Mouse (Mus musculus) frontal cortex, postnatal 36 days (tissue): Measurements from ENCODE around the gene Cotl1.
A peak's percentile ranks its signal among the peaks of the same experiment; 100 is the strongest.

Experiments
- DNase-seq, 2 experiments: peaks; one replicate each; pipeline ENCODE4 v3.0.0; 2022; ENCODE audit warnings: low spot score in 2 of 2

Gene Cotl1

DNA sequence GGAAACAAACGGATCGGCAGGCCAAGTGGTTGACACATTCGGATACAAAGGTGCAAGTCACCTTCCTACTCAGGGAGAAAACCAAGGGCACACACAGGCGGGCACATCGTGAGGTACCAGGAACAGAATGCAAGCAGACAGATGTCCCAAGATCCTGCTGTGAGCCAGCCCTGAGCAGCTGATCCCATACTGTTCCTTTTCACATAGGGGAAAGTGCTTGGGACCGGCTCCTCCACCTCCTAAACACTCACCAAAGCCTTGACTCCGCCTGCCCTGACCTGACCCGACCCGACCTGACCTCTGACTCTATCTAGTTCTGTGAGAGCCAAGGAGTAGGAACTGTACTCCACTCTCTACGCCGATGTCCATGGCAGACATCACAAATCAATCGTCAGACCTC is 22.9 kb downstream of the Cotl1 start:
- DNase-seq, result no peak

DNA sequence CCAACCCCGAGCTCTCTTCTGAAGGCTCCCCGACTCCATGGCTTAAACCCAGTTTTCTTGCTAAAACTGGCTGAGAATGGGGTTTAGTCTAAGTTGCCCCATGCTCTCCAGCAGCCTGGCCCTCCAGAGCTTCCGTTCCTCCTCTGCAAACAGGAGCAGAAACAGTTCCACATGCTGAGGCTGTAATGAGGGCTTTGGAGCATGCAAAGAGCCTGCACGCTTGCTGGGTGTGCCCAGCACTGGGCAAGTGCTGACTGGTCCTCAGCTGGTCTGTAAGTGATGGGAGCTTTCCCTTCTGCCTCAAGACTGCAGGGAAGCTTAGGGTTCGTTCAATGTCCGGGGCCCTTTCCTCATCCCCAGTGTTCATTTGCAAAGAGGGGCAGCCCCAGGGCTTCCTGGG is 24.1 kb downstream of the Cotl1 start:
- DNase-seq, result no peak

DNA sequence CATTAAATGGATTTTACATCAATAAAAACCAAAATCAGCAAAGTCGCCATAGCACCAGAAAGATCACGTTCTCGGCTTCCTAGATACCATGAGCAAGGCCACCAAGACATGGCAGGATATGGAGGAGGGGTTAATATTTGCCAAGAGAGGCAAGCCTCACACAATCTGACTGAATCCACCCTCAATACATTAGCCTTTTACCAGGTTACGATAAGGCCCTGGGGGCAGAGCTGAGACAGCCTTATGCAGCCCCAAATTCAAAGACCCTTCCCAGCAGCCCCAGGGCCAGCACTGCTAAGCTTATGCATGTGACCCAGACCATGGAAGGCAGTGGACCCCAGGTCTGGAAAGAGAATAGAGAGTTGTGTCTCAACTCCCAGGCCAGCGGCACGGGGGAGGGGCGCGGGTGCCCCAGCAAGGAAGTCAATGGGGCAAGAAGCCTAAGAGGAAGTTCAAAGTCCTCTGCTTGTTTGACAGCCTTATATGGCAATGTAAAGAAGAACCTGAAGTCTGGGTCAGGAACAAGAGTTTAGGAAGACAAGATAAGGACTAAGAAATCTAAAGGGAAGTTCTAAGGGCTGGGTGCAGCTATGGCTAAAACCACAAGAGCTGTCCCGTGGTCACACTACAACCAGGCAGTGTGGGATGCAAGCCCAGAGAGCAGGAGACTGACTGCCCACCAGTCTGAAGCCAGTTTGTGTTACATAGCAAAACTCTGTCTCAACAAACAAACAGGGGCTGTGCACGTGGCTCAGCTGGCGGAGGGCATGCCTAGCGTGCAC is 27.5 kb downstream of the Cotl1 start:
- DNase-seq, result no peak

DNA sequence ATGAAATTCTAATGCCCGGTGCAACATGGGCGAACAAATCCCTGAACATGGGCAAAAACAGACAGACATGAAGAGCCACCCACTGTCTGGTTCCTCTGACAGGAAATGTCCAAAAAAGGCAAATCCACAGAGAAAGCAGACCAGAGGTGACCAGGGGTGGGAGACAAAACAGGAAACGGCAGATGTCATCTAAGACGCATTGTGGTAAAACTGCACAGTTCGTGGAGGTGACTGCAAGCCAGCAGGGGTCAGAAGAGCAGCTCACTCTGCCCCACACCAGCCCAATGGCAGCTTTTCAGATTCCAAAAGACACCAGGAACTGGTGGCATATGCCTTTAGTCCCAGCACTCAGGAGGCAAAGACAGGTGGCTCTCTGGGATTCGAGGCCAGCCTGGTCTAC is 28.4 kb downstream of the Cotl1 start:
- DNase-seq, result no peak

- DNase-seq, result no peak
Observed at GRCm38 (mm10) chr8:119810953-119811499, 29.3 kb downstream of the Cotl1 start.

- peak in 1 of 2 experiments; percentile 53 for DNase-seq
Observed at GRCm38 (mm10) chr8:119810127-119810868, 30.0 kb downstream of the Cotl1 start.

DNA sequence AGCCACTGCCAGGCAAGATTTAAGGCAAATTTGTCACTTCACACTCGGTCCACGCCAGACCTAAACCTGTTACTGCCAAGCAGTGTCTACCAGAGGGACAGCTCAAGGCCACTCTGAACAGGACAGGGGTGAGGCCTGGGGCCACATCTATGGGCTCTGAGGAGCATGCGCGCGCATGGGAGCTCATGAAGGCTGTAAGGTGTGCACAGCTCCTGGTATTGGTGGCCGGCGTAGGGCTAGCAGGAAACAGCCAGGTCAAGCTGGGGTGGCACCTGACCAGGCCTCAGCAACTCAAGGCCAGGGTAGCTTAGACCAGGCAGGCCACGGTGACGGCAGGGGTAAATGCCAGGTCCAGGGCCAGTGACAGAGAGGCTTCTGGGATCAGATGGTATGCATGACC is 30.7 kb downstream of the Cotl1 start:
- no peak for DNase-seq

GRCm38 (mm10) chr8:119807687-119808086 is 32.7 kb downstream of the Cotl1 start:
- DNase-seq, result no peak

DNA sequence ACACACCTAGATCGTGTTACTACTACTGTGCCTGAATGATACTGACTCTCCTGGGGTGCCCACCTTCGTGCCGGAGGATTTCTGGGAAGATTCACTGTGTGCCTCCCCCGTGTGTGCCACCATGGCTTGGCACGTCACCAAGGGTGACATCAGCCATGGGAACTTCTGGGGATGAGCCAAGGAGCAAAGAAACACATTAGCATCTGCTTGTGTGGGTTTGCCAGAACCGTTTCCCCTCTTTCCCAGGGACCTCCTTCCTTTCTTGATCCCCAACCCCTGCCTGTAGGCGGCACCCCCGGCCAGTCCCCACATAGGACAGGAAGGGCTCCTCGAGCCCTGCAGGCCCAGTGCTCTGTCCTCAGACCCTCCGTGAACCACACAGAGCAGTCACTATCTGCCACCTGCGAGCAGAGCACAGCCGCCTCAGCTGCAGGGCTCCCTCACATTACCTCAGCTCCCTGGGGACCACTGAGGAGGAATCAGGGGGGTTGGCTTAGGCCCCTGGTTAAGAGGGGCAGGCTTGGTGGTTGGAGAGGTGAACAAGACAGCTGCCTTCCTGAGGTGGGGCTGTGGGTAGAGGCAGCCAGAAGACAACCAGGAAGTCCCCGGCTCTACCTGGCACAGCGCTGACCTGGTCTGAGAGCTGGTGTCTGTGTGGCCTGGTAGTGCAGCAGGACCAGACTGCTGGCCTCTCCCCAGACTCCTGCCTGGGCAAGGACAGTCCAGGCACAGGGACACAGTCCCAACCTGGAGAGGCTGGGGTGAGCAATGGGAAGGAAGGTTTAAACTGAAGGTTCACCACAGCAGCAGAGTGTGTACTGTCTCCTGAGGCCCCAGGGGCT is 33.7 kb downstream of the Cotl1 start:
- DNase-seq, result peak; percentile 78 to 82

GRCm38 (mm10) chr8:119805275-119805674 is 35.1 kb downstream of the Cotl1 start:
- DNase-seq, result no peak

DNA sequence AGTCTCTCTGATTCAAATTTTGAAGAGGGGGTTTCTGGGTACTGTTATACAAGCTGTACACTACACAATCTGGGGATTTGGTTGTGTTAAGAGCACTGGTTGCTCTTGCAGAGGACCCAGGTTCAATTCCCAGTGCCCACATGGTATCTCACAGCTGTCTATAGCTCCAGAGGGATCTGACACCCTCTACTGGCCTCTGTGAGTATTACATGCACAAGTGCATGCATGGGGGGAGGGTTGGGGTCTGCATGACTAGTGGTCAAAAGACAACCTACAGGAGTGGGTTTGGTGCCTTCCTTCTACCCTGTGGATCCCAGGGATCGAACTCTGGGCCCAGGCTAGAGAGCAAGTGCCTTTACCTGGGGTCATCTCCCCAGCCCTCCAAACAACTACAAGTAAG is 37.8 kb downstream of the Cotl1 start:
- no peak for DNase-seq

DNA sequence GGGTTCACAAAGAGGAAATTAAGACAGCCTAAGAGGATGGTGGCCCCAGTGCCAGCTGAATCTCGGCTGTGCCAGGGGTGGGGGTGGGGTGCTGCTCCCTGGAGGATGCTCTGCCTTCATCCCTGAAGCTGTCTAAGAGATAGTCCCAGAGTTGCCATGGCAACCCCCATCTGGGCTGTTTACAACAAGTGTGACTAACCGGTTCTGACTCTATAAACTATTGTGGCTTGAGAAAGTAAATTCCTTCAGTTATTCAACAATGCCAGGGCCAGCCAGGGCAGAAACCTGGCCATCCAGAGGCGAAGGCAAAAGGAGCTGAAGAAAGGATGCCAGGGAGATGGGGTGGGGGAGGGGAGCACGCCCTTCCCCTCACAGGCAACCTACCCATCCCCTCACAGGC is 39.2 kb downstream of the Cotl1 start:
- DNase-seq, result peak in 1 of 2 experiments; percentile 65

- peak in 1 of 2 experiments; percentile 60 for DNase-seq
Observed at GRCm38 (mm10) chr8:119798965-119799264, 41.4 kb downstream of the Cotl1 start.

GRCm38 (mm10) chr8:119798170-119798964 is 42.0 kb downstream of the Cotl1 start:
- DNase-seq, result peak in 1 of 2 experiments; percentile 50

- DNase-seq, result no peak
Observed at GRCm38 (mm10) chr8:119795651-119796050, 44.7 kb downstream of the Cotl1 start.

GRCm38 (mm10) chr8:119794689-119795088 is 45.7 kb downstream of the Cotl1 start:
- no peak for DNase-seq

GRCm38 (mm10) chr8:119791804-119792704 is 48.3 kb downstream of the Cotl1 start:
- no peak for DNase-seq

- DNase-seq, result no peak
Observed at GRCm38 (mm10) chr8:119789581-119789980, 50.8 kb downstream of the Cotl1 start.

- no peak for DNase-seq
Observed at GRCm38 (mm10) chr8:119788607-119789381, 51.5 kb downstream of the Cotl1 start.
